Mouse (Mus musculus) heart, embryonic 15.5 days (tissue): ENCODE results near the gene Crb3. TPM values are rescaled to one million over a fixed set of nuclear protein-coding genes. Genes with fewer than 3 reads are reported as not detected.
A peak's percentile ranks its signal among the peaks of the same experiment; 100 is the strongest.

Source experiments
- ATAC-seq: fragments of 200-750 bp; cut with Nextera tagmentation; replicated peaks from 2 replicates; pipeline ENCODE4 v1.8.0; 2017; ENCODE audit warnings: low read depth, moderate TSS enrichment; ENCODE audit not compliant: insufficient number of reproducible peaks, insufficient read depth, low FRiP score
- H3K27ac ChIP-seq: fragments of 300-500 bp; sonication (generic); 2 replicates; pipeline ENCODE4 v1.5.1; 2015; ENCODE audit warnings: mild to moderate bottlenecking, inconsistent platforms
- H3K27me3 ChIP-seq: fragments of 300-500 bp; sonication (generic); 2 replicates; pipeline ENCODE4 v1.6.1; 2015; ENCODE audit warnings: inconsistent platforms
- H3K36me3 ChIP-seq: fragments of 300-500 bp; sonication (generic); 2 replicates; pipeline ENCODE4 v1.6.1; 2015; ENCODE audit warnings: mild to moderate bottlenecking, inconsistent platforms
- H3K4me1 ChIP-seq: fragments of 300-500 bp; sonication (generic); replicated peaks from 2 replicates; pipeline ENCODE4 v1.6.1; 2015; ENCODE audit warnings: inconsistent platforms
- H3K4me2 ChIP-seq: fragments of 300-500 bp; sonication (generic); 2 replicates; pipeline ENCODE4 v1.6.1; 2015; ENCODE audit warnings: inconsistent platforms, mild to moderate bottlenecking, moderate library complexity
- H3K4me3 ChIP-seq: fragments of 300-500 bp; sonication (generic); 2 replicates; pipeline ENCODE4 v1.5.1; 2015; ENCODE audit warnings: mild to moderate bottlenecking, inconsistent platforms
- H3K9ac ChIP-seq: fragments of 300-500 bp; sonication (generic); 2 replicates; pipeline ENCODE4 v1.6.1; 2015; ENCODE audit warnings: mild to moderate bottlenecking, inconsistent platforms
- H3K9me3 ChIP-seq: fragments of 300-500 bp; sonication (generic); replicated peaks from 2 replicates; pipeline ENCODE4 v1.6.1; 2016; ENCODE audit warnings: inconsistent platforms
- WGBS: fragments of 180-500 bp; shearing (Covaris S2); methylation state at CpG from one replicate; pipeline ENCODE4 v1.1.7; 2015; ENCODE audit warnings: mixed read lengths; 5-methylcytosine and 5-hydroxymethylcytosine counted together
- polyA plus RNA-seq: library from polyadenylated mRNA; unstranded; fragments of >200 nt; fragmentation: Nextera tagmentation; extraction: Ambion mirVana; gene quantifications from 2 replicates; pipeline ENCODE4 v1.2.1, GENCODE M21; 2015

Crb3 gene
- polyA plus RNA-seq, 1 experiment from 2014 or later = 0.92 TPM

- peak overlapping the region; percentile 35 for H3K9ac ChIP-seq
- no peak overlapping the region for H3K27ac ChIP-seq
- no peaks in the 10 kb centered on the region for H3K9me3 ChIP-seq
- 1% methylated on average over 22 of the region's 22 CpGs for WGBS
- H3K4me3 ChIP-seq = peak overlapping the region; percentile 41
- ATAC-seq = no peak
- H3K4me1 ChIP-seq = peaks cover 36% of the 10 kb centered on the region
- peaks cover 47% of the 10 kb centered on the region for H3K27me3 ChIP-seq
- peak overlapping the region; percentile 80 for H3K4me2 ChIP-seq
- H3K36me3 ChIP-seq = no peaks in the 10 kb centered on the region
Observed at GRCm38 (mm10) chr17:57062548-57062947, 3.6 kb downstream of the Crb3 start.

GRCm38 (mm10) chr17:57063031-57063430 is 4.1 kb downstream of the Crb3 start:
- Histone ChIP-seq H3K4me2 (no peak overlapping the region), H3K9ac (no peak overlapping the region)

GRCm38 (mm10) chr17:57066908-57067307 is 8.0 kb downstream of the Crb3 start:
- peaks cover 8% of the 10 kb centered on the region for H3K4me1 ChIP-seq
- H3K36me3 ChIP-seq = no peaks in the 10 kb centered on the region
- H3K4me2 ChIP-seq = no peak overlapping the region
- no peaks in the 10 kb centered on the region for H3K9me3 ChIP-seq
- H3K9ac ChIP-seq = no peak overlapping the region
- no peak for ATAC-seq
- H3K4me3 ChIP-seq = no peak overlapping the region
- peaks cover 62% of the 10 kb centered on the region for H3K27me3 ChIP-seq
- WGBS = 46% methylated on average over 5 of the region's 5 CpGs
- no peak overlapping the region for H3K27ac ChIP-seq

More at GRCm38 (mm10) chr17:57063031-57063430, 4.1 kb downstream of the Crb3 start:
- ATAC-seq = no peak
- Histone ChIP-seq H3K27me3 (peaks cover 50% of the 10 kb centered on the region), H3K4me3 (0 out of 2 replicates have a peak overlapping the region, but pooled peaks have one; percentile 41), H3K4me1 (peaks cover 32% of the 10 kb centered on the region), H3K27ac (no peak overlapping the region), H3K9me3 (no peaks in the 10 kb centered on the region), H3K36me3 (no peaks in the 10 kb centered on the region)
- WGBS = 18% methylated on average over 8 of the region's 8 CpGs

- no peaks in the 10 kb centered on the region for H3K36me3 ChIP-seq
- H3K27ac ChIP-seq = no peak overlapping the region
- peaks cover 36% of the 10 kb centered on the region for H3K27me3 ChIP-seq
- ATAC-seq = no peak
- no peaks in the 10 kb centered on the region for H3K9me3 ChIP-seq
- WGBS = 15% methylated on average over 9 of the region's 9 CpGs
- no peak overlapping the region for H3K4me2 ChIP-seq
- H3K9ac ChIP-seq = no peak overlapping the region
- H3K4me3 ChIP-seq = no peak overlapping the region
- H3K4me1 ChIP-seq = no peaks in the 10 kb centered on the region; the same call in 1 of the 2 replicates
Observed at GRCm38 (mm10) chr17:57070272-57070671, 11.4 kb downstream of the Crb3 start.

- no peaks in the 10 kb centered on the region for H3K9me3 ChIP-seq
- no peak overlapping the region for H3K27ac ChIP-seq
- H3K4me1 ChIP-seq = no peaks in the 10 kb centered on the region; the same call in 1 of the 2 replicates
- 5% methylated on average over 11 of the region's 11 CpGs for WGBS
- H3K4me3 ChIP-seq = no peak overlapping the region
- no peaks in the 10 kb centered on the region for H3K36me3 ChIP-seq
- H3K9ac ChIP-seq = no peak overlapping the region
- H3K4me2 ChIP-seq = no peak overlapping the region
- peaks cover 32% of the 10 kb centered on the region for H3K27me3 ChIP-seq
- ATAC-seq = no peak
Observed at GRCm38 (mm10) chr17:57070699-57071098, 11.8 kb downstream of the Crb3 start.

GRCm38 (mm10) chr17:57076916-57077315 is 18.0 kb downstream of the Crb3 start:
- no peak overlapping the region for H3K4me3 ChIP-seq
- no peaks in the 10 kb centered on the region for H3K9me3 ChIP-seq
- no peak overlapping the region for H3K4me2 ChIP-seq
- H3K27ac ChIP-seq = no peak overlapping the region
- no peaks in the 10 kb centered on the region for H3K36me3 ChIP-seq
- 0 out of 2 replicates have a peak, but pooled peaks cover 3% of the 10 kb centered on the region for H3K27me3 ChIP-seq
- WGBS = 54% methylated on average over 3 of the region's 3 CpGs
- no peaks in the 10 kb centered on the region for H3K4me1 ChIP-seq
- no peak for ATAC-seq
- no peak overlapping the region for H3K9ac ChIP-seq

- Histone ChIP-seq H3K36me3 (no peaks in the 10 kb centered on the region), H3K9me3 (no peaks in the 10 kb centered on the region), H3K9ac (no peak within 1 kb of the TSS), H3K4me3 (no peak within 1 kb of the TSS), H3K27ac (no peak within 1 kb of the TSS), H3K4me2 (peak within 1 kb of the TSS; percentile 7; the same call in 1 of the 2 replicates), H3K27me3 (0 out of 2 replicates have a peak, but pooled peaks cover 3% of the 10 kb centered on the region), H3K4me1 (no peaks in the 10 kb centered on the region)
- no peak for ATAC-seq
- WGBS = 30% methylated on average over 6 of the region's 6 CpGs
Observed at GRCm38 (mm10) chr17:57078336-57078735, 19.4 kb downstream of the Crb3 start, which contains the start of gene Dennd1c. Gene Dennd1c (minus strand): TSS chr17:57078514.

- no peaks in the 10 kb centered on the region for H3K9me3 ChIP-seq
- H3K27ac ChIP-seq = no peak overlapping the region
- 70% methylated on average over 3 of the region's 3 CpGs for WGBS
- no peak overlapping the region for H3K4me2 ChIP-seq
- H3K27me3 ChIP-seq = 0 out of 2 replicates have a peak, but pooled peaks cover 3% of the 10 kb centered on the region
- H3K4me3 ChIP-seq = no peak overlapping the region
- no peaks in the 10 kb centered on the region for H3K36me3 ChIP-seq
- no peak overlapping the region for H3K9ac ChIP-seq
- no peaks in the 10 kb centered on the region for H3K4me1 ChIP-seq
- ATAC-seq = no peak
Observed at GRCm38 (mm10) chr17:57079919-57080318, 21.0 kb downstream of the Crb3 start.

- H3K4me1 ChIP-seq = no peaks in the 10 kb centered on the region
- no peak overlapping the region for H3K27ac ChIP-seq
- 0 out of 2 replicates have a peak, but pooled peaks cover 3% of the 10 kb centered on the region for H3K27me3 ChIP-seq
- no peak for ATAC-seq
- H3K9ac ChIP-seq = no peak overlapping the region
- H3K9me3 ChIP-seq = no peaks in the 10 kb centered on the region
- H3K4me2 ChIP-seq = no peak overlapping the region
- no peak overlapping the region for H3K4me3 ChIP-seq
- 87% methylated on average over 31 of the region's 31 CpGs for WGBS
- no peaks in the 10 kb centered on the region for H3K36me3 ChIP-seq
Observed at GRCm38 (mm10) chr17:57081234-57081842, 22.4 kb downstream of the Crb3 start.

GRCm38 (mm10) chr17:57082481-57082880 is 23.6 kb downstream of the Crb3 start:
- ATAC-seq = no peak

GRCm38 (mm10) chr17:57085970-57086757 is 27.3 kb downstream of the Crb3 start:
- no peak for ATAC-seq
- 82% methylated on average over 11 of the region's 11 CpGs for WGBS
- no peaks in the 10 kb centered on the region for H3K36me3 ChIP-seq
- no peak overlapping the region for H3K27ac ChIP-seq
- H3K4me3 ChIP-seq = no peak overlapping the region
- no peak overlapping the region for H3K9ac ChIP-seq
- H3K4me1 ChIP-seq = peaks cover 8% of the 10 kb centered on the region
- H3K4me2 ChIP-seq = no peak overlapping the region
- peaks cover 29% of the 10 kb centered on the region for H3K27me3 ChIP-seq
- H3K9me3 ChIP-seq = no peaks in the 10 kb centered on the region

More at GRCm38 (mm10) chr17:57082481-57082880, 23.6 kb downstream of the Crb3 start:
- Histone ChIP-seq H3K9ac (no peak overlapping the region), H3K4me2 (no peak overlapping the region), H3K27me3 (peaks cover 9% of the 10 kb centered on the region), H3K9me3 (no peaks in the 10 kb centered on the region), H3K27ac (no peak overlapping the region), H3K36me3 (no peaks in the 10 kb centered on the region), H3K4me1 (peaks cover 8% of the 10 kb centered on the region), H3K4me3 (no peak overlapping the region)
- 71% methylated on average over 5 of the region's 5 CpGs for WGBS
